Mouse (Mus musculus) myocyte (in vitro differentiated cells): ENCODE measurements around the gene U90926. TPM values are rescaled to one million over a fixed set of nuclear protein-coding genes. Genes with fewer than 3 reads are reported as not detected.

Experiments
- H3K27me3 ChIP-seq: one replicate; pipeline ENCODE4 v1.6.1; 2011; ENCODE audit not compliant: control insufficient read depth, insufficient read depth, insufficient read length
- H3K36me3 ChIP-seq: one replicate; pipeline ENCODE4 v1.6.1; 2011; ENCODE audit not compliant: control insufficient read depth, insufficient read depth
- H3K4me2 ChIP-seq: one replicate; pipeline ENCODE4 v1.6.1; 2011; ENCODE audit warnings: low read depth, control low read depth
- H3K4me3 ChIP-seq: one replicate; pipeline ENCODE4 v1.5.1; 2011; ENCODE audit warnings: mild to moderate bottlenecking, control low read depth, moderate library complexity
- H3K79me2 ChIP-seq: one replicate; pipeline ENCODE4 v1.6.1; 2011; ENCODE audit not compliant: control insufficient read depth, insufficient read depth
- H3ac ChIP-seq: one replicate; pipeline ENCODE4 v1.6.1; 2011; ENCODE audit not compliant: control insufficient read depth, insufficient read length
- CEBPB ChIP-seq: IDR thresholded peaks from 2 replicates; pipeline ENCODE4 v1.6.1; 2011; ENCODE audit warnings: mild to moderate bottlenecking, moderate library complexity; ENCODE audit not compliant: poor library complexity, insufficient read depth, severe bottlenecking
- E2F4 ChIP-seq: IDR thresholded peaks from one replicate; pipeline ENCODE4 v1.6.1; 2011; ENCODE audit warnings: mild to moderate bottlenecking, control low read depth, moderate library complexity; ENCODE audit not compliant: insufficient read depth
- MAX ChIP-seq: IDR thresholded peaks from one replicate; pipeline ENCODE4 v1.6.1; 2011; ENCODE audit warnings: low read depth, mild to moderate bottlenecking, control low read depth
- MYOD1 ChIP-seq, 3 experiments: IDR thresholded peaks; one replicate each; pipeline ENCODE4 v1.6.1; 2011; ENCODE audit warnings: control low read depth in 2 of 3, low read depth in 2 of 3, mild to moderate bottlenecking in 2 of 3, moderate library complexity in 1 of 3; ENCODE audit not compliant: insufficient read length in 2 of 3, control insufficient read depth in 1 of 3
- MYOG ChIP-seq, 3 experiments: IDR thresholded peaks; one replicate each; pipeline ENCODE4 v1.6.1; 2011; ENCODE audit warnings: control low read depth in 2 of 3, low read depth in 2 of 3, mild to moderate bottlenecking in 2 of 3; ENCODE audit not compliant: insufficient read length in 2 of 3, control insufficient read depth in 1 of 3, insufficient read depth in 1 of 3
- POLR2A ChIP-seq: IDR thresholded peaks from one replicate; pipeline ENCODE4 v1.6.1; 2011; ENCODE audit warnings: low read depth, mild to moderate bottlenecking, control low read depth, moderate library complexity; ENCODE audit not compliant: insufficient read length
- POLR2AphosphoS2 ChIP-seq: IDR thresholded peaks from one replicate; pipeline ENCODE4 v1.6.1; 2011; ENCODE audit warnings: low read depth, control low read depth; ENCODE audit not compliant: insufficient read length
- REST ChIP-seq: IDR thresholded peaks from one replicate; pipeline ENCODE4 v1.6.1; 2011; ENCODE audit warnings: mild to moderate bottlenecking, control low read depth, moderate library complexity; ENCODE audit not compliant: insufficient read depth, insufficient read length
- SRF ChIP-seq: IDR thresholded peaks from one replicate; pipeline ENCODE4 v1.6.1; 2011; ENCODE audit warnings: low read depth; ENCODE audit not compliant: control insufficient read depth, insufficient read length
- TCF12 ChIP-seq: IDR thresholded peaks from one replicate; pipeline ENCODE4 v1.6.1; 2011; ENCODE audit warnings: mild to moderate bottlenecking, control low read depth; ENCODE audit not compliant: poor library complexity, insufficient read depth, severe bottlenecking
- TCF3 ChIP-seq: IDR thresholded peaks from one replicate; pipeline ENCODE4 v1.6.1; 2011; ENCODE audit warnings: low read depth, control low read depth; ENCODE audit not compliant: insufficient read length
- USF1 ChIP-seq: IDR thresholded peaks from one replicate; pipeline ENCODE4 v1.6.1; 2011; ENCODE audit warnings: low read depth, mild to moderate bottlenecking, control low read depth, moderate library complexity
- polyA plus RNA-seq: library from polyadenylated mRNA; unstranded; fragments of >200 nt; fragmentation: generic; extraction: Trizol; gene quantifications from one replicate; pipeline ENCODE4 v1.2.1, GENCODE M21; 2012; ENCODE audit warnings: missing spikeins

The U90926 gene
- polyA plus RNA-seq, 1 experiment: not detected

DNA sequence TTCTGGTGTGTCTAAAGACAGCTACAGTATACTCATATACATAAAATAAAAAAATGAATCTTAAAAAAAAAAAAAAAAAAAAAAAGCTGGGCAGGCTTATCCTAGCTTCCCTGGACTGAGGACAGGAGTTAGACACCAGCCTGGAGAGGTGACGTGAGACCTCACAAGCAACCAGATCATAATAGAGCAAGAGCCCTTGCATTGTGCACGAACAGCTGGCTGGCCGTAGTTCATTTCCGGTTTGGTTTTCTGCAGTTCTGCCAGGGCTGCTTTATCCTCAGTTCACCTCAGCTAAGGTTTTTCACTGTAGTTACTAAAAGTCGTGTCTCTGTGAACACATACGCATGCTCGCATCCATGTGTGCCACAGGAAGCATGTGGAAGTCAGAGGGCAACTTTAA lies 12.6 kb upstream of the U90926 start:
- Histone ChIP-seq H3K27me3 (no peaks in the 10 kb centered on the region), H3K4me2 (no peak overlapping the region), H3K36me3 (no peaks in the 10 kb centered on the region), H3ac (no peak overlapping the region), H3K79me2 (no peaks in the 10 kb centered on the region), H3K4me3 (no peak overlapping the region)
- no peak for TF ChIP-seq TCF3
- no peak for TF ChIP-seq REST
- no peak for TF ChIP-seq POLR2AphosphoS2
- no peak for TF ChIP-seq TCF12
- TF ChIP-seq E2F4: no peak
- TF ChIP-seq MYOD1 (IDR thresholded peaks at IDR 0.05; ENCODE audit: control insufficient read depth in 1 of 3, insufficient read length in 2 of 3, low read depth in 2 of 3): no peak
- TF ChIP-seq CEBPB: no peak
- no peak for TF ChIP-seq SRF
- TF ChIP-seq MAX: no peak
- no peak for TF ChIP-seq USF1
- no peak for TF ChIP-seq MYOG (IDR thresholded peaks at IDR 0.05; ENCODE audit: control insufficient read depth in 1 of 3, insufficient read depth in 1 of 3, insufficient read length in 2 of 3, low read depth in 2 of 3)
- TF ChIP-seq POLR2A: no peak

DNA sequence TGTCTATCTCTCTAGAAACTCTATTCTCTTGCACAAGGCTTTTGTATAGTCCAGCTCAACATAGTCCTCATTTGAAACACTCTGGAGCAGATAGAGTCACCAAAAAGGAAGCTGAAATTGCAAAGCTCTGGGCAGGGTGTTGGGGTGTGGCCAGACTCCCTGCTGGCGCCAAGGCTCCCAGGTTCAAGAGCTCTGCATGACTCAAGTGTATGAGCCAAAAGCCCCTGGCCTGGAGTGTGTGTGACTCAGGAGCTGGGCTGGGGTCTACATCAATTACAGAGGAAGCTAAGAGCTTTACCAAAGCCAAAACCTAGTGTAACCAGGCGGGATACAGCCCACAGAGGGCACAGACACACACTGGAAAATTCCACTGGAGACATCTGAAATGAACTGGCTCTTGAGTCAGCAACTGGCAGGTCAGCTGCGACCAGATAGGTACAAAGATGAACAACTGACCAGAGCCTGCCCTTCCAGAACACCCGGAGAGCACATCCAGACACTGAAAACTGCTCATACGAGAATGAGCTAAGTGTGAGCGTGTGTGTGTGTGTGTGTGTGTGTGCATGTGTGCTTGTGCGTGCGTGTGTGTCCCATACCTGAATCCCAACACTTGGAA lies 5.2 kb upstream of the U90926 start:
- Histone ChIP-seq H3K4me2 (peak overlapping the region; percentile 68), H3K27me3 (no peaks in the 10 kb centered on the region), H3ac (no peak overlapping the region), H3K36me3 (no peaks in the 10 kb centered on the region), H3K79me2 (no peaks in the 10 kb centered on the region), H3K4me3 (no peak overlapping the region)
- TF ChIP-seq USF1 (no peak), REST (no peak), MAX (no peak), E2F4 (no peak), CEBPB (no peak), POLR2A (no peak), SRF (no peak), TCF12 (no peak), POLR2AphosphoS2 (no peak), MYOG (IDR thresholded peaks at IDR 0.05; ENCODE audit: control insufficient read depth in 1 of 3, insufficient read depth in 1 of 3, insufficient read length in 2 of 3, low read depth in 2 of 3) (no peak), TCF3 (no peak), MYOD1 (IDR thresholded peaks at IDR 0.05; ENCODE audit: control insufficient read depth in 1 of 3, insufficient read length in 2 of 3, low read depth in 2 of 3) (no peak)

DNA sequence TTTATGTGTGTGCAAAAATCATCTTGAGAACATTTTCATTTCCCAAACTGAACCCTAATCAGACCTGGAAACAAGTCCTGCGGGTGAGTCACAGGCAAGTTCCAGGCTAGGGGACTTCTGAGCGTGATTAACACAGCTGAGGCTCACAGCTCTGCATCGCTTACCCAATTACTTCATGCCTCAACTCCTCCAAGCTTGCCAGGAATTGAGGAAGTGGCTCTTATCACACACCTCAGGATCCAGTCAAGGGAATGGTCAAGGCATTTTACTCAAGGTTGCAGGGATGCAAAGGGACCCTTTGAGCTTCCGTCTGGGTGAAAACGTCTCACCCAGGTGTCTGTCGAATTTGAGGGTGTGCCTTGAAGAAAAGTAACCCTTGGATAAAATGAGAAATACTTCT lies 4.6 kb upstream of the U90926 start:
- no peak overlapping the region for H3ac ChIP-seq
- H3K4me2 ChIP-seq: peak overlapping the region; percentile 68
- H3K4me3 ChIP-seq: no peak overlapping the region
- no peaks in the 10 kb centered on the region for H3K79me2 ChIP-seq
- no peaks in the 10 kb centered on the region for H3K36me3 ChIP-seq
- TF ChIP-seq MYOD1 (IDR thresholded peaks at IDR 0.05; ENCODE audit: control insufficient read depth in 1 of 3, insufficient read length in 2 of 3, low read depth in 2 of 3) (no peak), REST (no peak), CEBPB (no peak), POLR2AphosphoS2 (no peak), MYOG (IDR thresholded peaks at IDR 0.05; ENCODE audit: control insufficient read depth in 1 of 3, insufficient read depth in 1 of 3, insufficient read length in 2 of 3, low read depth in 2 of 3) (no peak), SRF (no peak), TCF3 (no peak), POLR2A (no peak), E2F4 (no peak), TCF12 (no peak), MAX (no peak), USF1 (no peak)
- H3K27me3 ChIP-seq: no peaks in the 10 kb centered on the region

DNA sequence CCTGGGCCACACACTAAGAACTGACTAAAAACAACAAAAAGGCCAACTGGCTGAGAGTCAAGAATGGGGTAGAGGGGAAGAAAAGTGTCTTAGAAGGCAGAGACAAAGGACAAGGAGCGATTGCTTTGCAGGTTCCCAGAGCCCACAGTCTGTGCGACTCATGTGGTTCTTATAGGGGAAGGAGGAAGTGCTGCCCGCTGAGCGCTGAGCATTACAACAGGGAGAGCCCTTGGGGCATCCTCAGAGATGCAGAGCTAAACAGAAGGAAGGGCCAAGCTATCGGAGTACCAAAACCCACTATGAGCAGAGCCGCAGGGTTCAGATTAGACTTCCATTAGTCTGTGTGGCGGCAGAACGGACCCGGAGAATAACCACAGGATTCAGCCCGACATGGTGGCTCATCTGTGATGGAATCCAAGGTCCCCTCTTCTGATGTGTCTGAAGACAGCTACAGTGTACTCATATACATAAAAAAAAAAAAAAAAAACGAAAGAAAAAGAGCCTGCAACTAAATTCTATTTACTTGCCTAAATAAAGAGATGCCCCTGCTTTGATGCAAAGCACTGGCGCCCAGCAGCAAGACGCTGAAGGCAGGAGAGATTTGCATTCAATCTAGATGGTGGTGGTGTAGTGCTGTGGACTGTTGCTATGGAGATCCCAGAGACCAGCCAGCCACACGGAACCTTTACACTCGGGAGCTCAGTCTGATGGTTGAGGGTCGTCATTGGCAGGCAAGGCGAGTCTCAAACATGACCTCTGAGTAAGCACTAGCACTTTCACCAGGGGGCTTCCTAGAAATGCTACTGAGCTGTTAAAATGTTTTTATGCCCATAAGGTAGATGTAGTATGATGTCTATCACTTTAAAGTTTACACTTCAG lies 3.9 kb upstream of the U90926 start:
- Histone ChIP-seq H3ac (no peak overlapping the region), H3K27me3 (no peaks in the 10 kb centered on the region), H3K36me3 (no peaks in the 10 kb centered on the region), H3K79me2 (no peaks in the 10 kb centered on the region), H3K4me2 (peak overlapping the region; percentile 68), H3K4me3 (no peak overlapping the region)
- TF ChIP-seq MYOG (IDR thresholded peaks at IDR 0.05; ENCODE audit: control insufficient read depth in 1 of 3, insufficient read depth in 1 of 3, insufficient read length in 2 of 3, low read depth in 2 of 3) (no peak), TCF12 (no peak), REST (no peak), E2F4 (no peak), MAX (no peak), MYOD1 (IDR thresholded peaks at IDR 0.05; ENCODE audit: control insufficient read depth in 1 of 3, insufficient read length in 2 of 3, low read depth in 2 of 3) (no peak), CEBPB (no peak), USF1 (no peak), POLR2AphosphoS2 (no peak), TCF3 (no peak)
